Mouse (Mus musculus) embryo, embryonic 11 days (tissue): ENCODE results near the gene Ggt6.

Source experiments
- DNase-seq: peaks from one replicate; pipeline ENCODE4 v3.0.0-alpha.2; 2015

The Ggt6 gene

GRCm38 (mm10) chr11:72477182-72477581 is 41.9 kb downstream of the Ggt6 start:
- no peak for DNase-seq

- no peak for DNase-seq
These were observed 42.3 kb downstream of the Ggt6 start for GRCm38 (mm10) chr11:72477653-72478052.

GRCm38 (mm10) chr11:72478228-72478627 is 42.9 kb downstream of the Ggt6 start:
- DNase-seq = no peak

- no peak for DNase-seq
These were observed 44.2 kb downstream of the Ggt6 start for GRCm38 (mm10) chr11:72479499-72479898.

GRCm38 (mm10) chr11:72481313-72481712 is 46.0 kb downstream of the Ggt6 start:
- no peak for DNase-seq

- DNase-seq = no peak
These were observed 46.6 kb downstream of the Ggt6 start for GRCm38 (mm10) chr11:72481952-72482351.

- DNase-seq = no peak
These were observed 49.2 kb downstream of the Ggt6 start for GRCm38 (mm10) chr11:72484549-72484948.

- no peak for DNase-seq
These were observed 49.8 kb downstream of the Ggt6 start for GRCm38 (mm10) chr11:72485157-72485556.

- no peak for DNase-seq
These were observed 50.6 kb downstream of the Ggt6 start for GRCm38 (mm10) chr11:72485960-72486359.

GRCm38 (mm10) chr11:72487171-72487570 is 51.8 kb downstream of the Ggt6 start:
- no peak for DNase-seq

GRCm38 (mm10) chr11:72487739-72488138 is 52.4 kb downstream of the Ggt6 start:
- DNase-seq = no peak
